Mouse (Mus musculus): ENCODE results near the gene Mov10l1. TPM values are rescaled to one million over a fixed set of nuclear protein-coding genes. Genes with fewer than 3 reads are reported as not detected.

The Mov10l1 gene
- 26.7 and 34.4 TPM in 2 replicates for total RNA-seq (2012; rRNA removed)

DNA sequence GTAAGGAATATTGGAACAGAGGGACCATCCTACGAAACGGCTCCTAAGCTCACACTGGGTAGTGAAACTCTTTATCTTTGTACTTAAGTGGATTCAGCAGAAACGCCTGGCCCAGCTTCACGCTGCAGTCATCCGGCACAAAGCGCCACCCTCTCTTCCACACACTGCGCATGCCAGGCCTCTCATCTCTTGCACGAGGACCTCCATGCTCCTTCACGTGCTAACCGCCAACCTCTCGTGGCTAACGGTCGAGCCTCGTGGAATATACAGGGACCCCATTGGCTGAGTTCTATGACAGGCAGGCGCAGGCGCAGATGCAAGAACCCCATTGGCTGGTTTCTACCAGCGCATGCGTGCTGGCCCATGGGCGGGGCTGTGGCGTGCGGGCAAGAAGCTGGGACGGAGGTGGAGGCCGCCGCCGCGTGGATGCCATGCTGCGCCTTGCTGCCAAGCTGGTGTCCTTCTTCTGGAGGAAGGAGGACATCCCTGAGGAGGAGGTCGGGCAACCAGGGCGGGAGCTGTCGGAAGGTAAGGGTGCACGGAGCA is at the start of gene Mov10l1:
Mov10l1 (plus strand) TSS at position 376 of the 546 bp plus-strand sequence.
- Histone ChIP-seq H3K4me3 (ENCODE audit: insufficient read depth in 1 of 2, low read depth in 1 of 2, low read length in 2 of 2, poor library complexity in 1 of 2, severe bottlenecking in 1 of 2) (peak within 1 kb of the TSS; percentile 21 to 38; a peak in 3 of 4 replicates), H3K4me1 (ENCODE audit: control insufficient read depth in 2 of 2, insufficient read depth in 2 of 2, low read length in 2 of 2, poor library complexity in 1 of 2) (no peaks in the 10 kb centered on the region), H3K36me3 (ENCODE audit: control insufficient read depth, insufficient read depth, low read length, poor library complexity, severe bottlenecking) (no peaks in the 10 kb centered on the region), H3K9ac (ENCODE audit: insufficient read depth, low read depth, low read length, poor library complexity, severe bottlenecking) (no peak within 1 kb of the TSS), H3K9me3 (ENCODE audit: control insufficient read depth, insufficient read depth, low read depth, low read length) (no peaks in the 10 kb centered on the region), H3K27ac (ENCODE audit: insufficient read depth, low read depth, low read length, poor library complexity, severe bottlenecking) (no peak within 1 kb of the TSS)
- peak; percentile 49 for DNase-seq (ENCODE audit: low read depth, low spot score)
- in situ Hi-C loops (cut with MboI; ENCODE audit: low sequenced_read_pairs in 2 of 2, unreplicated experiment in 2 of 2): no loop called here
- TF ChIP-seq ZC3H11A (IDR thresholded peaks at IDR 0.05; ENCODE audit: borderline replicate concordance, low read depth, low read length): no peak
- TF ChIP-seq ZNF384 (IDR thresholded peaks at IDR 0.05; ENCODE audit: low read depth, low read length): no peak
- no peak for TF ChIP-seq HCFC1 (IDR thresholded peaks at IDR 0.05; ENCODE audit: borderline replicate concordance, insufficient read depth, low read length)
- 0 out of 2 replicates have a peak, but pooled peaks have one; percentile 23 for TF ChIP-seq CHD2 (IDR thresholded peaks at IDR 0.05; ENCODE audit: low read depth, low read length)
- no peak for TF ChIP-seq MAFK (IDR thresholded peaks at IDR 0.05; ENCODE audit: insufficient read depth, low read depth, low read length)

DNA sequence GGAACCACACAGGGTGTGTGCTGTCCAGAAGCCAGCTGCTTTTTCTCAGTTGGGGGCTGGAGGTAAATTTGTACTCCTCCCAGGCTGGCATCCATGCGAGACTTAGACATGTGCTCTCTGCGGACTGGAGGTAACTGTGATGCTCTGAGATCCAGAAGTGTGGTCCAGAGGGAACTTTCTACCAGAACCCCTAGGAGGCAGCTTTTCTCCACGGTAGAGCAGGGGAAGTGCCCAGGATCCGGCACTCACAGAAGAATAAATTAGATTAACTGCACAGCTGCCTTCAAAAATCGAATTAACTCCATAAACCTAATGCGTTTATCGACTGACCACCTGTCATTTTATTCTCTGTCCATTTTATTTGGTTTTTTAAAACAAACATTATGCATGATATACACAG is 48.6 kb upstream of the Mov10l1 start:
- H3K36me3 ChIP-seq (ENCODE audit: control insufficient read depth, insufficient read depth, low read length, poor library complexity, severe bottlenecking): no peaks in the 10 kb centered on the region
- H3K9ac ChIP-seq (ENCODE audit: insufficient read depth, low read depth, low read length, poor library complexity, severe bottlenecking): no peak overlapping the region
- TF ChIP-seq CHD2 (IDR thresholded peaks at IDR 0.05; ENCODE audit: low read depth, low read length): no peak
- TF ChIP-seq ZNF384 (IDR thresholded peaks at IDR 0.05; ENCODE audit: low read depth, low read length): no peak
- no peak for TF ChIP-seq ZC3H11A (IDR thresholded peaks at IDR 0.05; ENCODE audit: borderline replicate concordance, low read depth, low read length)
- no peaks in the 10 kb centered on the region for H3K4me1 ChIP-seq (ENCODE audit: control insufficient read depth in 2 of 2, insufficient read depth in 2 of 2, low read length in 2 of 2, poor library complexity in 1 of 2)
- no peak overlapping the region for H3K4me3 ChIP-seq (ENCODE audit: insufficient read depth in 1 of 2, low read depth in 1 of 2, low read length in 2 of 2, poor library complexity in 1 of 2, severe bottlenecking in 1 of 2)
- no peaks in the 10 kb centered on the region for H3K9me3 ChIP-seq (ENCODE audit: control insufficient read depth, insufficient read depth, low read depth, low read length)
- in situ Hi-C loops (cut with MboI; ENCODE audit: low sequenced_read_pairs in 2 of 2, unreplicated experiment in 2 of 2): no loop called here
- no peak overlapping the region; the same call in 1 of the 2 replicates for H3K27ac ChIP-seq (ENCODE audit: insufficient read depth, low read depth, low read length, poor library complexity, severe bottlenecking)
- no peak for DNase-seq (ENCODE audit: low read depth, low spot score)

DNA sequence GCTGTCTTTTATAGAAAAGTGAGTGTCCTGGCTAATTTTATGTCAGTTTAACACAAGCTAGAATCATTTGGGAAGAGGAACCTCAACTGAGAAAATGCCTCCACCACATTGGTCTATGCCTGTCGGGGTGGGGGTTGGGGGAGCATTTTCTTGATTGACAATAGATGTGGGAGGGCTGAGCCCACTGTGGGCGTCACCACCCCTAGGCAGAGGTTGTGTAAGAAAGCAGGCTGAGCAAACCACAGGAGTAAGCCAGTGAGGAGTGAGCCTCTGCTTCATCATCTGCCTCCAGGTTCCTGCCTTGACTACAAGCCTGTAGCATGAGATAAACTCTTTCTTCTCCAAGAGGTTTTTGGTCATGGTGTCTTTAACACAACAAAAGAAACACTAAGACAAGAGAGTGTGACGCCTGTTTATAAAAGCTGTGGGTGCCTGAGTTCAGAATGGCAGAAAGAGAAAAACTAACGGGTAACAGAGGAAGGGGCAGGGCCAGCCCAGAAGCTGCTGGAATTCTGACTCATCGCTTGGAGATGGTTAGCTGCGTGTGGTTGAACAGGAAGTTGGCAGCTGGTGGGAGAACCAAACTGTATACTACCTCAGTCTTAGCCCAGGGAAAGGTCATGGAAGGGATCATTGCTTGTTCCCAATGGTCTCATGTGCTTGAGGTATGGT is 46.0 kb upstream of the Mov10l1 start:
- Histone ChIP-seq H3K9me3 (ENCODE audit: control insufficient read depth, insufficient read depth, low read depth, low read length) (no peaks in the 10 kb centered on the region), H3K9ac (ENCODE audit: insufficient read depth, low read depth, low read length, poor library complexity, severe bottlenecking) (no peak overlapping the region), H3K27ac (ENCODE audit: insufficient read depth, low read depth, low read length, poor library complexity, severe bottlenecking) (no peak overlapping the region), H3K4me1 (ENCODE audit: control insufficient read depth in 2 of 2, insufficient read depth in 2 of 2, low read length in 2 of 2, poor library complexity in 1 of 2) (peaks cover 4 to 7% of the 10 kb centered on the region in 2 experiments; a peak in 2 of 4 replicates), H3K36me3 (ENCODE audit: control insufficient read depth, insufficient read depth, low read length, poor library complexity, severe bottlenecking) (no peaks in the 10 kb centered on the region), H3K4me3 (ENCODE audit: insufficient read depth in 1 of 2, low read depth in 1 of 2, low read length in 2 of 2, poor library complexity in 1 of 2, severe bottlenecking in 1 of 2) (no peak overlapping the region)
- in situ Hi-C loops (cut with MboI; ENCODE audit: low sequenced_read_pairs in 2 of 2, unreplicated experiment in 2 of 2): no loop called here
- TF ChIP-seq HCFC1 (IDR thresholded peaks at IDR 0.05; ENCODE audit: borderline replicate concordance, insufficient read depth, low read length) (no peak), ZNF384 (IDR thresholded peaks at IDR 0.05; ENCODE audit: low read depth, low read length) (no peak), ZC3H11A (IDR thresholded peaks at IDR 0.05; ENCODE audit: borderline replicate concordance, low read depth, low read length) (no peak), CHD2 (IDR thresholded peaks at IDR 0.05; ENCODE audit: low read depth, low read length) (no peak), MAFK (IDR thresholded peaks at IDR 0.05; ENCODE audit: insufficient read depth, low read depth, low read length) (no peak)
- DNase-seq (ENCODE audit: low read depth, low spot score): no peak

DNA sequence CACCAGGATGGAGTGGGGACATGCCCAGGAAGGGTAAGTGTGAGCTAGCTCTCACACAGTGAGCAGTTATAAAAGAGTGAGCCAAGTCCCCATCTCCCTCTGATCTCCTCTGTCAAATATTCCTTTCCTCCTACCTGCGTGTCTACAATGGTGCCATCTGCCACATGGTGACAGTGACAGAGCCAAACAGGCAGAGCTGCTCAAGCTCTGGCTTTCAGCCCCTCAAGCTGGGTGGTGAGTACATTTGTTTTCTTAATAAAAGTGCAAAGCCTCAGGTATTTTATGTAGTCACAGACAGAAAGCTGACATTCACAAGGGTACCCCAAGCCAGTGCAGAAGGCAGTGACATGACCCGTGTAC is 45.4 kb upstream of the Mov10l1 start:
- H3K9ac ChIP-seq (ENCODE audit: insufficient read depth, low read depth, low read length, poor library complexity, severe bottlenecking): no peak overlapping the region
- no peak for DNase-seq (ENCODE audit: low read depth, low spot score)
- H3K27ac ChIP-seq (ENCODE audit: insufficient read depth, low read depth, low read length, poor library complexity, severe bottlenecking): no peak overlapping the region
- H3K36me3 ChIP-seq (ENCODE audit: control insufficient read depth, insufficient read depth, low read length, poor library complexity, severe bottlenecking): no peaks in the 10 kb centered on the region
- H3K9me3 ChIP-seq (ENCODE audit: control insufficient read depth, insufficient read depth, low read depth, low read length): no peaks in the 10 kb centered on the region
- peaks cover 4 to 7% of the 10 kb centered on the region in 2 experiments; a peak in 2 of 4 replicates for H3K4me1 ChIP-seq (ENCODE audit: control insufficient read depth in 2 of 2, insufficient read depth in 2 of 2, low read length in 2 of 2, poor library complexity in 1 of 2)
- H3K4me3 ChIP-seq (ENCODE audit: insufficient read depth in 1 of 2, low read depth in 1 of 2, low read length in 2 of 2, poor library complexity in 1 of 2, severe bottlenecking in 1 of 2): no peak overlapping the region
- in situ Hi-C loops (cut with MboI; ENCODE audit: low sequenced_read_pairs in 2 of 2, unreplicated experiment in 2 of 2): no loop called here
- TF ChIP-seq ZNF384 (IDR thresholded peaks at IDR 0.05; ENCODE audit: low read depth, low read length): no peak
- no peak for TF ChIP-seq MAFK (IDR thresholded peaks at IDR 0.05; ENCODE audit: insufficient read depth, low read depth, low read length)
- no peak for TF ChIP-seq ZC3H11A (IDR thresholded peaks at IDR 0.05; ENCODE audit: borderline replicate concordance, low read depth, low read length)
- no peak for TF ChIP-seq HCFC1 (IDR thresholded peaks at IDR 0.05; ENCODE audit: borderline replicate concordance, insufficient read depth, low read length)
- TF ChIP-seq CHD2 (IDR thresholded peaks at IDR 0.05; ENCODE audit: low read depth, low read length): no peak
